Mouse (Mus musculus) thymus, adult 2 months (tissue): ENCODE results near the gene Pgpep1l.

Experiments
- CTCF ChIP-seq: fragments of 200-500 bp; IDR thresholded peaks from 2 replicates; pipeline ENCODE4 v1.5.1; 2012; ENCODE audit warnings: mild to moderate bottlenecking, control low read depth, low read length, moderate library complexity, borderline replicate concordance; ENCODE audit not compliant: control insufficient read depth, poor library complexity, insufficient read depth; ENCODE audit errors: extremely low read depth
- POLR2A ChIP-seq: fragments of 200-500 bp; IDR thresholded peaks from 2 replicates; pipeline ENCODE4 v1.6.1; 2012; ENCODE audit warnings: mild to moderate bottlenecking, low read length, control low read depth, moderate library complexity; ENCODE audit not compliant: control insufficient read depth, poor library complexity, insufficient read depth; ENCODE audit errors: extremely low read depth

- no peak for TF ChIP-seq POLR2A
- TF ChIP-seq CTCF: no peak
These were observed at the start of gene Pgpep1l for GRCm38 (mm10) chr7:68264028-68264453.
